Mouse (Mus musculus): ENCODE measurements around the gene Tesc. TPM values are rescaled to one million over a fixed set of nuclear protein-coding genes. Genes with fewer than 3 reads are reported as not detected.

Tesc gene
- polyA plus RNA-seq, 1 experiment, result 17.1 TPM

DNA sequence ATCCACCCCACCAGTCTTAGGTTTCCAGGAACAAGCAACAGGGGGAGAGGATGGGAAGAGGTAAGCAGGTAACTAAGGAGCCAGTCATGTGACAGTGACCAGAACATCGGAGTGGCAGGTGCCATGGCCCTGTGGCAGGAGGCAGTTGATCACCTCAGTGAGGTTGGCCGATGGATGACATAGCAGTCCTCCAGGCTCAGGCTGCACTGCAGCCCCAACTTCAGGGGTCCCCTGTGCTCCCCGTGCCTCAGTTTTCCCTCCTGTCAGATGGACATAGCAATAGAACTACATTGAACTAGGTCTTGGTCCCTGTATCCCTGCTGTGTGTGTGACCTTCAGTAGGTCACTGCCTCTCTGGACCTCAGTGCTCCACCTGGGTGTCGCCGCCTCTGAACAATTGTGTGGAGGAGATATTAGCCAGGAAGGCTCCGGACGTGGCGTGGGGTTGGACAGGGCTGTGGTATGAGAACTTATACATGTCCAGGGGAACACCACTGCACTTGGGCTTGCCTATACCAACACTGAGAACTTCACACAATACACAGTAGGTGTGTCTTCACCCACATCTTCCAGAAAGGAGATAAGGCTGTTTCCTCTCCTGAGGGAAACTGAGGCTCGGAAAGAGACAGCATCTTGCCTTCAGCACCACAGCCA is 2.6 kb downstream of the Tesc start:
- H3K4me3 ChIP-seq (ENCODE audit: extremely low read depth, insufficient read depth, insufficient read length), result no peak overlapping the region
- WGBS, result 89% methylated on average over 9 of the region's 9 CpGs
- no peaks in the 10 kb centered on the region for H3K36me3 ChIP-seq (ENCODE audit: control insufficient read depth, insufficient read depth, low read length)
- no peak for TF ChIP-seq CTCF (IDR thresholded peaks at IDR 0.05; ENCODE audit: extremely low read depth, insufficient read depth, insufficient read length, insufficient replicate concordance)
- TF ChIP-seq POLR2A (IDR thresholded peaks at IDR 0.05; ENCODE audit: low read depth, low read length), result no peak
- no peak overlapping the region for H3K27ac ChIP-seq (ENCODE audit: insufficient read depth, low read length)
- H3K4me1 ChIP-seq (ENCODE audit: control insufficient read depth, insufficient read depth, insufficient read length), result peaks cover 10% of the 10 kb centered on the region; the same call in 1 of the 2 replicates
- peaks cover 17% of the 10 kb centered on the region for H3K27me3 ChIP-seq (ENCODE audit: control insufficient read depth, insufficient read depth, low read length)
- no peak for DNase-seq (ENCODE audit: low read depth in 1 of 2, low spot score in 2 of 2)

DNA sequence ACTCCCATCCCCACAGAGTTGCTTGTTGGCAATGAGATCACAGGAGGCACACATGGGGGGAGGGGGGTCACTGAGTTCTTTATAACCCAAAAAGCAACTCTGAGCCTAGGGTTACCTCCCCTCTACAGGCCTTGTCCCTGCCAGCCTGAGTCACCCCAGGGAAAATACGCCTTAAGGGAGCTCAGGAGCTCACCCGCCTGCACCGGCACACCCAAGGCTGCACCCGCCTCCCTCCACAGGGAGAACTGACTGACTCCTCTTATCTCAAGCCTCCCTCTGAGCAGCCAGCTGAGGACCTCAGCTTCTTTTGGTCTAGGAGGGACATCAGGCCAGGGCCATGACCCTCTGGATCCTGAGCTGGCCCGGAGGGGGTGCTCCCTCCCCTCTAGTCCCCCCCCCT is 3.5 kb downstream of the Tesc start:
- TF ChIP-seq CTCF (IDR thresholded peaks at IDR 0.05; ENCODE audit: extremely low read depth, insufficient read depth, insufficient read length, insufficient replicate concordance), result no peak
- TF ChIP-seq POLR2A (IDR thresholded peaks at IDR 0.05; ENCODE audit: low read depth, low read length), result no peak
- no peaks in the 10 kb centered on the region for H3K36me3 ChIP-seq (ENCODE audit: control insufficient read depth, insufficient read depth, low read length)
- H3K27me3 ChIP-seq (ENCODE audit: control insufficient read depth, insufficient read depth, low read length), result peaks cover 15% of the 10 kb centered on the region
- H3K4me3 ChIP-seq (ENCODE audit: extremely low read depth, insufficient read depth, insufficient read length), result no peak overlapping the region
- H3K4me1 ChIP-seq (ENCODE audit: control insufficient read depth, insufficient read depth, insufficient read length), result peaks cover 10% of the 10 kb centered on the region; the same call in 1 of the 2 replicates
- 86% methylated on average over 5 of the region's 5 CpGs for WGBS
- no peak for DNase-seq (ENCODE audit: low read depth in 1 of 2, low spot score in 2 of 2)
- H3K27ac ChIP-seq (ENCODE audit: insufficient read depth, low read length), result no peak overlapping the region

DNA sequence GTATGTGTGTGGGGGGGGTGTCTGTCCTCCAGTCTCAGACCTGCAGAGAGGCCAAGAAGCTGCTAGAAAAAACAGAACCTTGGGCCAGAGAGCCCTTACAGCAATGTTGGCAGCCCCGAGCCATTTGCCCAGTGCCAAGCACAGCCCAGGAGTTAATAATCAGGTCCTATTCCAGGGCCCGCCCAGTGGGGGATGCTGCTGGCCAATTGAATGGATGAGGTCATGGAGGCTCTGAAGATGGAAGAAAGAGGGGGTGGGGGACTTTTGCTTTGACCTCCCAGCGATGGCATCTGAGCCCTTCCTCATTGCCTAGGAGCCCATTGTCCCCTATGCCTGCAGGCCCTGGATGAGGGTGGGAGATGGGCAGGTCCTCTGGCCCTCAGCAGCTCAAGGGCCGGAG is 4.0 kb downstream of the Tesc start:
- no peak overlapping the region for H3K27ac ChIP-seq (ENCODE audit: insufficient read depth, low read length)
- H3K4me1 ChIP-seq (ENCODE audit: control insufficient read depth, insufficient read depth, insufficient read length), result peaks cover 10% of the 10 kb centered on the region; the same call in 1 of the 2 replicates
- DNase-seq (ENCODE audit: low read depth in 1 of 2, low spot score in 2 of 2), result no peak
- H3K36me3 ChIP-seq (ENCODE audit: control insufficient read depth, insufficient read depth, low read length), result no peaks in the 10 kb centered on the region
- WGBS, result 89% methylated on average over 4 of the region's 4 CpGs
- TF ChIP-seq CTCF (IDR thresholded peaks at IDR 0.05; ENCODE audit: extremely low read depth, insufficient read depth, insufficient read length, insufficient replicate concordance), result no peak
- no peak for TF ChIP-seq POLR2A (IDR thresholded peaks at IDR 0.05; ENCODE audit: low read depth, low read length)
- H3K4me3 ChIP-seq (ENCODE audit: extremely low read depth, insufficient read depth, insufficient read length), result no peak overlapping the region
- H3K27me3 ChIP-seq (ENCODE audit: control insufficient read depth, insufficient read depth, low read length), result peaks cover 15% of the 10 kb centered on the region

DNA sequence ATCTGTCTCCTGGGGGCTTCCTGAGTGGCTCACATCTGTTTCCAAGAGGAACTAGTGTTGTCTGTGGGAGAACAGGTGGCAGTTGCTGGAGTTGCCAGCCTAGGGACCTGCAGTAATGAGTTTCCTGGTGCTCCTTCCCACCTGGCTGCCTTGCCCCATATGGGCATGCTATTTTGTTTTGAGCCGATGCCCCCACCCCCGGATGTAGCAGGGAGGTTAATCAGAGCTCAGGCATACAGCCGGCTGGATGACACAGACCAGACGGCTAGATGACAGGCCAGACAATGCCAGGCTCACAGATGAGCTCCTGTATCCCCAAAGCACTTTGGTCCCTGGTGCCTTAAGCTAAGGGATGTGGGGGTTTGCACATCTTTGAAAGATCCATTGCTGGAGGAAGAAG is 5.8 kb downstream of the Tesc start:
- H3K4me1 ChIP-seq (ENCODE audit: control insufficient read depth, insufficient read depth, insufficient read length), result peaks cover 7% of the 10 kb centered on the region
- no peaks in the 10 kb centered on the region for H3K36me3 ChIP-seq (ENCODE audit: control insufficient read depth, insufficient read depth, low read length)
- no peaks in the 10 kb centered on the region for H3K27me3 ChIP-seq (ENCODE audit: control insufficient read depth, insufficient read depth, low read length)
- no peak for DNase-seq (ENCODE audit: low read depth in 1 of 2, low spot score in 2 of 2)
- no peak for TF ChIP-seq POLR2A (IDR thresholded peaks at IDR 0.05; ENCODE audit: low read depth, low read length)
- no peak for TF ChIP-seq CTCF (IDR thresholded peaks at IDR 0.05; ENCODE audit: extremely low read depth, insufficient read depth, insufficient read length, insufficient replicate concordance)
- no peak overlapping the region for H3K4me3 ChIP-seq (ENCODE audit: extremely low read depth, insufficient read depth, insufficient read length)
- WGBS, result 15% methylated on average over 4 of the region's 4 CpGs
- no peak overlapping the region for H3K27ac ChIP-seq (ENCODE audit: insufficient read depth, low read length)

DNA sequence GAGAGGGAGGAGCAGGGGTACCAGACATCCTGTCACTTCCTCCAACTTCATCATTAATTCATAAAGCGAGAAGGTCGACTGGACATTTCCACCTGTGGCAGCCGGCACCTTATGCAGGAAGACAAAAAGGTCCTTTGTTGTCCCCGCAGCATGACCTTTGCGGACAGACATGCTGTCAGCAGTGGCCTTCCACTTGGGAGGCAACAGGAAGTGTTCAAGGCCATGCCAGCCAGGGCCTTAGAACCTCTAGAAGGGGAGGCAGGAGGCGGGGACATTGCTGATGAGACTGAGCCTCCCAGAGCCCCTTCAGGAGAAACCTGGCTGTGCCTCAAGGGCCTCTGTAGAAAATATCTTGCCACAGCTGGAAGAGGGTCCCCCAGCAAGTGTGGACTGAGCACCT is 6.2 kb downstream of the Tesc start:
- no peaks in the 10 kb centered on the region for H3K36me3 ChIP-seq (ENCODE audit: control insufficient read depth, insufficient read depth, low read length)

DNA sequence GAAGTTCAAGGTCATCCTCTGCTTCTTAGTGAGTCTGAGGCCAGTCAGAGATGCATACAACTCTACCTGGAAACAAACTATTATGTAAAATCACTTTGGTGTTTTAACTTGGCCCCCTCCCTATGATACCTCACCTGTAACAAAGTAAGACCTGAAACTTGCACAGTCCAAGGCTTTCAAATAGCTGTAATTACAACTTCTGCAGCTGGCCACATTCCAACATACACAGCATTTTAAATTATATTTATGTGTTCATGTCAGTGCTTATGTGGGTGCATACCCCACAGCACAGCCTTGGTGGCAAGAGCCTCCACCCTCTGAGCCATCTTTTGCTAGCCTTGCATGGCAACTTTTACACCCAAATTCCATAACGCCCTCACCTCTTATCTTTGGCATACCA is 7.1 kb downstream of the Tesc start:
- Histone ChIP-seq H3K4me1 (ENCODE audit: control insufficient read depth, insufficient read depth, insufficient read length) (peaks cover 4% of the 10 kb centered on the region; the same call in 1 of the 2 replicates), H3K36me3 (ENCODE audit: control insufficient read depth, insufficient read depth, low read length) (no peaks in the 10 kb centered on the region), H3K4me3 (ENCODE audit: extremely low read depth, insufficient read depth, insufficient read length) (no peak overlapping the region), H3K27me3 (ENCODE audit: control insufficient read depth, insufficient read depth, low read length) (no peaks in the 10 kb centered on the region), H3K27ac (ENCODE audit: insufficient read depth, low read length) (no peak overlapping the region)
- no peak for TF ChIP-seq POLR2A (IDR thresholded peaks at IDR 0.05; ENCODE audit: low read depth, low read length)
- TF ChIP-seq CTCF (IDR thresholded peaks at IDR 0.05; ENCODE audit: extremely low read depth, insufficient read depth, insufficient read length, insufficient replicate concordance), result no peak
- no peak for DNase-seq (ENCODE audit: low read depth in 1 of 2, low spot score in 2 of 2)
- WGBS, result 98% methylated on average over 1 of the region's 1 CpGs

More for the DNA sequence above, 6.2 kb downstream of the Tesc start:
- H3K27me3 ChIP-seq (ENCODE audit: control insufficient read depth, insufficient read depth, low read length), result no peaks in the 10 kb centered on the region
- no peak overlapping the region for H3K27ac ChIP-seq (ENCODE audit: insufficient read depth, low read length)
- TF ChIP-seq POLR2A (IDR thresholded peaks at IDR 0.05; ENCODE audit: low read depth, low read length) (no peak), CTCF (IDR thresholded peaks at IDR 0.05; ENCODE audit: extremely low read depth, insufficient read depth, insufficient read length, insufficient replicate concordance) (no peak)
- peaks cover 5% of the 10 kb centered on the region for H3K4me1 ChIP-seq (ENCODE audit: control insufficient read depth, insufficient read depth, insufficient read length)
- DNase-seq (ENCODE audit: low read depth in 1 of 2, low spot score in 2 of 2), result no peak
- no peak overlapping the region for H3K4me3 ChIP-seq (ENCODE audit: extremely low read depth, insufficient read depth, insufficient read length)
- 74% methylated on average over 6 of the region's 6 CpGs for WGBS

DNA sequence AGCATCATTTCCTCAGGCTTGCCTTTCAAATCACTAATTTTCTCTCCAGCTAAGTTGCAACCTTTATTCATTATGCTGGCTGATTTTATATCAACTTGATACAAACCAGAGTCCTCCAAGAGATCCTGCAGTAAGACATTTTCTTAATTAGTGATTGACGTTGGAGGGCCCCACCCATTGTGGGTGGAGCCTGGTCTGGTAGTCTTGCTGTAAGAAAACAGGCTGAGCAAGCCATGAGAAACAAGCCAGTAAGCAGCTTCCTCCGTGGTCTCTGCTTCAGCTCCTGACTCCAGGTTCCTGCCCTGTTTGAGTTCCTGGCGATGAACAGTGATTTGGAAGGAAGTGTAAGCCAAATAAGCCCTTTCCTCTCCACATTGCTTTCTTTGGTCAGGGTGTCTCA is 8.2 kb downstream of the Tesc start:
- WGBS, result 62% methylated on average over 3 of the region's 3 CpGs
- no peak overlapping the region for H3K4me3 ChIP-seq (ENCODE audit: extremely low read depth, insufficient read depth, insufficient read length)
- H3K4me1 ChIP-seq (ENCODE audit: control insufficient read depth, insufficient read depth, insufficient read length), result peaks cover 4% of the 10 kb centered on the region; the same call in 1 of the 2 replicates
- H3K36me3 ChIP-seq (ENCODE audit: control insufficient read depth, insufficient read depth, low read length), result no peaks in the 10 kb centered on the region
- H3K27ac ChIP-seq (ENCODE audit: insufficient read depth, low read length), result no peak overlapping the region
- no peak for TF ChIP-seq CTCF (IDR thresholded peaks at IDR 0.05; ENCODE audit: extremely low read depth, insufficient read depth, insufficient read length, insufficient replicate concordance)
- H3K27me3 ChIP-seq (ENCODE audit: control insufficient read depth, insufficient read depth, low read length), result no peaks in the 10 kb centered on the region
- no peak for DNase-seq (ENCODE audit: low read depth in 1 of 2, low spot score in 2 of 2)

Data from spleen, adult 2 months (tissue).